Mouse (Mus musculus) forebrain, embryonic 13.5 days (tissue): Measurements from ENCODE around the gene Zfp143. TPM values are rescaled to one million over a fixed set of nuclear protein-coding genes. Genes with fewer than 3 reads are reported as not detected.

ENCODE experiments used
- ATAC-seq: fragments of 200-750 bp; cut with Nextera tagmentation; 2 replicates; pipeline ENCODE4 v1.8.0; 2017
- H3K27ac ChIP-seq: fragments of 300-500 bp; sonication (generic); 2 replicates; pipeline ENCODE4 v1.5.1; 2015; ENCODE audit warnings: inconsistent platforms, mild to moderate bottlenecking, moderate library complexity
- H3K27me3 ChIP-seq: fragments of 300-500 bp; sonication (generic); 2 replicates; pipeline ENCODE4 v1.6.1; 2015; ENCODE audit warnings: mild to moderate bottlenecking, inconsistent platforms
- H3K36me3 ChIP-seq: fragments of 300-500 bp; sonication (generic); 2 replicates; pipeline ENCODE4 v1.6.1; 2015; ENCODE audit warnings: mild to moderate bottlenecking, inconsistent platforms; ENCODE audit not compliant: poor library complexity, severe bottlenecking
- H3K4me1 ChIP-seq: fragments of 300-500 bp; sonication (generic); 2 replicates; pipeline ENCODE4 v1.6.1; 2015; ENCODE audit warnings: inconsistent platforms
- H3K4me2 ChIP-seq: fragments of 300-500 bp; sonication (generic); 2 replicates; pipeline ENCODE4 v1.6.1; 2015; ENCODE audit warnings: inconsistent platforms, mild to moderate bottlenecking, moderate library complexity
- H3K4me3 ChIP-seq: fragments of 300-500 bp; sonication (generic); 2 replicates; pipeline ENCODE4 v1.5.1; 2015; ENCODE audit warnings: mild to moderate bottlenecking, inconsistent platforms
- H3K9ac ChIP-seq: fragments of 300-500 bp; sonication (generic); 2 replicates; pipeline ENCODE4 v1.6.1; 2015; ENCODE audit warnings: mild to moderate bottlenecking, inconsistent platforms
- H3K9me3 ChIP-seq: fragments of 300-500 bp; sonication (generic); replicated peaks from 2 replicates; pipeline ENCODE4 v1.6.1; 2016; ENCODE audit warnings: inconsistent platforms
- WGBS: fragments of 180-500 bp; shearing (Covaris S2); methylation state at CpG from one replicate; pipeline ENCODE4 v1.1.7; 2015; 5-methylcytosine and 5-hydroxymethylcytosine counted together
- polyA plus RNA-seq: library from polyadenylated mRNA; unstranded; fragments of >200 nt; fragmentation: Nextera tagmentation; extraction: Ambion mirVana; gene quantifications from 2 replicates; pipeline ENCODE4 v1.2.1, GENCODE M21; 2015

Zfp143 gene
- polyA plus RNA-seq, 1 experiment from 2014 or later, result 27.2 TPM

DNA sequence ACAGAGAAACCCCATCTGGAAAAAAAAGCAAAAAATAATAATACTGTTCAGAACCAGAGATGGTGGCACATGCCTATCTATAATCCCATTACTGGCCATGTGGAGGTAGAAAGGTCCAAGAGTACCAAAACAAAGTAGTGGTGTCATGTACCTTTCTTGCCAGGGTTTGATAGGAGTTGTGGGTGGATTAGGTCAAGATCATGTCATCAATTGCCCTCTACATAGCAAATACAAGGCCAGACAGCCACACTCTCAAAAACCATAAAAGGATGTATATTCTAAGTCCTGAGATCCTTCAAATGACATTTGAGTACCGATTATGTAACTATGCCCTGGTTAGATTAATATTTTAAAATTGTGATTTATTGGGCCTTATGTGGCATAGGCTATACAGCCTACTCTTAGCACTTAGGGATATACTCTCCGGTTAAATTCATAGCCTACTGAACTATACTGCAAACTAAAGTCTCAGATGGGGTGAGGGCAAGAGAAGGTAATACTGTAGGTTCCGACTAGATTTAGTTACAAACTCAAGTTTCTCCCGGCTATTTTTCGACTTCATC is 830 bp upstream of the Zfp143 start:
- Histone ChIP-seq H3K9ac (peak overlapping the region; percentile 99), H3K4me3 (peak overlapping the region; percentile 91), H3K27me3 (no peaks in the 10 kb centered on the region), H3K4me2 (peak overlapping the region; percentile 75), H3K36me3 (peaks cover 20% of the 10 kb centered on the region), H3K27ac (peak overlapping the region; percentile 99), H3K4me1 (peaks cover 25% of the 10 kb centered on the region), H3K9me3 (no peaks in the 10 kb centered on the region)
- WGBS, result 23% methylated on average over 5 of the region's 5 CpGs
- no peak for ATAC-seq

GRCm38 (mm10) chr7:110060669-110061198 is 283 bp upstream of the Zfp143 start:
- under 1% methylated on average over 26 of the region's 26 CpGs for WGBS
- Histone ChIP-seq H3K4me3 (peak overlapping the region; percentile 91), H3K27me3 (no peaks in the 10 kb centered on the region), H3K27ac (peak overlapping the region; percentile 99), H3K36me3 (peaks cover 17% of the 10 kb centered on the region), H3K4me1 (peaks cover 25% of the 10 kb centered on the region), H3K9ac (peak overlapping the region; percentile 99), H3K9me3 (no peaks in the 10 kb centered on the region), H3K4me2 (peak overlapping the region; percentile 75)
- ATAC-seq, result peak; percentile 24; the same call in 1 of the 2 replicates

- under 1% methylated on average over 47 of the region's 48 CpGs for WGBS
- Histone ChIP-seq H3K27me3 (no peaks in the 10 kb centered on the region), H3K4me2 (peak overlapping the region; percentile 65), H3K36me3 (peaks cover 13% of the 10 kb centered on the region), H3K9me3 (no peaks in the 10 kb centered on the region), H3K4me3 (peak overlapping the region; percentile 67), H3K27ac (peak overlapping the region; percentile 100), H3K9ac (peak overlapping the region; percentile 96), H3K4me1 (peaks cover 25% of the 10 kb centered on the region)
- ATAC-seq, result peak; percentile 75
These were observed 796 bp downstream of the Zfp143 start for GRCm38 (mm10) chr7:110061752-110062273.

GRCm38 (mm10) chr7:110063731-110064130 is 2.7 kb downstream of the Zfp143 start:
- Histone ChIP-seq H3K4me2 (no peak overlapping the region), H3K4me3 (no peak overlapping the region), H3K27ac (no peak overlapping the region), H3K9ac (no peak overlapping the region), H3K4me1 (peaks cover 25% of the 10 kb centered on the region), H3K36me3 (peaks cover 24% of the 10 kb centered on the region), H3K9me3 (no peaks in the 10 kb centered on the region), H3K27me3 (no peaks in the 10 kb centered on the region)
- no peak for ATAC-seq
- WGBS, result 96% methylated on average over 9 of the region's 9 CpGs

- Histone ChIP-seq H3K36me3 (peaks cover 68% of the 10 kb centered on the region), H3K27ac (no peak overlapping the region), H3K27me3 (no peaks in the 10 kb centered on the region), H3K4me1 (no peaks in the 10 kb centered on the region), H3K9me3 (no peaks in the 10 kb centered on the region), H3K4me3 (no peak overlapping the region), H3K4me2 (no peak overlapping the region), H3K9ac (no peak overlapping the region)
- WGBS, result 87% methylated on average over 2 of the region's 2 CpGs
- no peak for ATAC-seq
These were observed 8.1 kb downstream of the Zfp143 start for GRCm38 (mm10) chr7:110069070-110069469.

DNA sequence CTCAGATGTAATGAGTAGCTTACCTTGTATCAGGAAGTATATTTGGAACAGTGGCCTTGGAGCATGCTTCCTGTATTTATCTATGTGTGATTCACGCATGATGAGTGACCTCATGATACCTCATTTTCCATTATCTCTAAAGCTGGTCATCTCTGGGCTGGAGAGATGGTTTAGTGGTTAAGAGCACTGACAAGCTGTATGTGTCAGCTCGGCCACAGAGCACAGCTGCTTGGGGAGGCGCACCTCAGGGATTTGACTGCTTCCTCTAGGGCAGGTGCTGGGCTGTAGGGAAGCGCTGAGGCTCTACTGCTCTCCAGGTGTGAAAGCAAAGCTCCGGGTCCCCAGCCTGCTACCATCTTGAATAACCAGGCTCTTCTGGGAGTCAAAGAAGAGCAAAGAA is 17.2 kb downstream of the Zfp143 start:
- Histone ChIP-seq H3K4me1 (no peaks in the 10 kb centered on the region), H3K36me3 (peaks cover 93% of the 10 kb centered on the region), H3K4me3 (no peak overlapping the region), H3K9me3 (no peaks in the 10 kb centered on the region), H3K4me2 (no peak overlapping the region), H3K9ac (no peak overlapping the region), H3K27ac (no peak overlapping the region), H3K27me3 (no peaks in the 10 kb centered on the region)
- WGBS, result 91% methylated on average over 5 of the region's 5 CpGs
- no peak for ATAC-seq

GRCm38 (mm10) chr7:110083386-110084165 is 22.6 kb downstream of the Zfp143 start:
- Histone ChIP-seq H3K36me3 (peaks cover 99% of the 10 kb centered on the region), H3K9ac (no peak overlapping the region), H3K4me3 (no peak overlapping the region), H3K4me2 (no peak overlapping the region), H3K4me1 (no peaks in the 10 kb centered on the region), H3K27ac (peak overlapping the region; percentile 75), H3K9me3 (no peaks in the 10 kb centered on the region), H3K27me3 (no peaks in the 10 kb centered on the region)
- ATAC-seq, result peak; percentile 78
- 71% methylated on average over 13 of the region's 13 CpGs for WGBS

DNA sequence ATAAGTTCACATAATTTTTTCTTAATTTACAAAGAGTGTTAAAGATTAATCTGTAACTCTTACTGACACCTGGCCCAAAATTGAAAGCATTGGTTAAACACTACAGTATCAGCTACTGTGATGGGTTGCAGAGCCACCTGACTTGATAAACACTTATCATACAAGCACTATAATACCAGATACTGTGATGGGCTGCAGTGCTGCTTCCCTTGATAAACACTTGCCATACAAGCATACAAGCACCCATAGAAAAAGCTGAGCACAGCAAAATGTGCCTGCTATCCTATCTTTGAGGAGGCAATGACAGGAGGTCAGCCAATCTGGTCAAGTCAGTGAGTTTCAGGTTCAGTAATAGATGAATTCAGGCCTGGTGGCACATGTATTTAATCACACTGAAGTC is 24.2 kb downstream of the Zfp143 start:
- no peak for ATAC-seq
- H3K4me2 ChIP-seq, result no peak overlapping the region
- H3K27me3 ChIP-seq, result no peaks in the 10 kb centered on the region
- no peak overlapping the region for H3K27ac ChIP-seq
- H3K9ac ChIP-seq, result no peak overlapping the region
- no peak overlapping the region for H3K4me3 ChIP-seq
- no peaks in the 10 kb centered on the region for H3K9me3 ChIP-seq
- no peaks in the 10 kb centered on the region for H3K4me1 ChIP-seq
- H3K36me3 ChIP-seq, result peaks cover 98% of the 10 kb centered on the region

DNA sequence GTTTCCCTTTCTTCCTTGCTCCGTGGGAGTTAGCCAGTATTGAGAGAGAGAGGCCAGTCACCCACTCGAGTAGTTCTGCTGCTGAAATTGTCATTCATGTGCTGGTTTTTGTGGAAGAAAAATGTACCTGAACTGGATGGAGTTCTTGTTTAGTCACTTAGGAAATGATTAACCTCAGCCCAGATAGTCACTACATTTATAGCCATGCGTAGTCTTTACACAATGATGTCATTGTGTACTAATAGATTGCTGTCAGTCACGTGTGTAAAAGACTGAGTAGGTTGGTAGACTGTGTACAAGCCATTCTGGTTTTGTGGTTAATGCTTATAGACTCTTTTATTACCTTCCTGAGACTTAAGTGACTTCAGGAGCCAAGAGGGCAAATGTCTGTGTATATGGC is 26.9 kb downstream of the Zfp143 start:
- WGBS, result 78% methylated on average over 4 of the region's 4 CpGs
- ATAC-seq, result no peak
- Histone ChIP-seq H3K4me3 (no peak overlapping the region), H3K9me3 (no peaks in the 10 kb centered on the region), H3K27ac (no peak overlapping the region), H3K36me3 (peaks cover 98% of the 10 kb centered on the region), H3K4me1 (peaks cover 7% of the 10 kb centered on the region; the same call in 1 of the 2 replicates), H3K9ac (no peak overlapping the region), H3K27me3 (no peaks in the 10 kb centered on the region), H3K4me2 (no peak overlapping the region)

DNA sequence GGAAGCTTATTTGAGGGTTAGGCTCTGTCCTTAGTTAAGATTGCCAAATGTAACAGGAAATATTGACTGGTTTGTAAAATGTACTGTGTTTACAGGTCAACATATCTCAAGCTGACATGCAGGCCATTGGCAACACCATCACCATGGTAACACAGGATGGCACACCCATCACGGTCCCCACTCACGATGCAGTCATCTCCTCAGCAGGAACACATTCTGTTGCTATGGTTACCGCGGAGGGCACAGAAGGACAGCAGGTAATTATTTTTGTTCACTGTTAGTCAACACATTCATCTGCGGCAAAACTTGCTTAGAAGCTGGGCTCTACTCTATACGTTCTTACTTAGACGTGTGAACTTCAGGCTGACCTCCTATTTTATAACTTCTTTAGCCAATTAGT is 30.7 kb downstream of the Zfp143 start:
- Histone ChIP-seq H3K4me1 (peaks cover 7% of the 10 kb centered on the region; the same call in 1 of the 2 replicates), H3K9me3 (no peaks in the 10 kb centered on the region), H3K27ac (no peak overlapping the region), H3K4me2 (no peak overlapping the region), H3K9ac (no peak overlapping the region), H3K36me3 (peaks cover 95% of the 10 kb centered on the region), H3K27me3 (no peaks in the 10 kb centered on the region), H3K4me3 (no peak overlapping the region)
- 48% methylated on average over 7 of the region's 7 CpGs for WGBS
- 0 out of 2 replicates have a peak, but pooled peaks have one; percentile 33 for ATAC-seq

DNA sequence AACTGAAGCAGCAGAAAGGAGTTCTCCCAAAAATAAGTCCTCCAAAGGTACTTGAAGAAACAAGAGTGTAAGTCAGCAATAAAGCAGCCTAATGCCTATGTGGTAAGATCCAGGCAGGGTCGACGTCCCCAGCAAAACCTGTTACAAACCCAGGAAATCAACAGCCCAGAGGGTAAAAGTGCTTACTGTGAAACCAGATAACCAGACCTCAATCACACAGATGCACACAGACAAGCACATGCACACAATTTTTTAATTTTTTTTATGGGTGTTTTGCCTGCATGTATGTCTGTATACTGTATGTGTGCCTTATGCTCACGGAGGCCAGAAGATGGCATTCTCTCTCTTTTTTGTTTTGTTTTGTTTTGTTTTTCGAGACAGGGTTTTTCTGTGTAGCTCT is 35.3 kb downstream of the Zfp143 start:
- ATAC-seq, result no peak
- peaks cover 6% of the 10 kb centered on the region; the same call in 1 of the 2 replicates for H3K4me1 ChIP-seq
- H3K36me3 ChIP-seq, result peaks cover 54% of the 10 kb centered on the region
- H3K9me3 ChIP-seq, result no peaks in the 10 kb centered on the region
- H3K9ac ChIP-seq, result no peak overlapping the region
- no peaks in the 10 kb centered on the region for H3K27me3 ChIP-seq
- H3K4me2 ChIP-seq, result no peak overlapping the region
- no peak overlapping the region for H3K4me3 ChIP-seq
- H3K27ac ChIP-seq, result no peak overlapping the region
- WGBS, result 90% methylated on average over 4 of the region's 4 CpGs

DNA sequence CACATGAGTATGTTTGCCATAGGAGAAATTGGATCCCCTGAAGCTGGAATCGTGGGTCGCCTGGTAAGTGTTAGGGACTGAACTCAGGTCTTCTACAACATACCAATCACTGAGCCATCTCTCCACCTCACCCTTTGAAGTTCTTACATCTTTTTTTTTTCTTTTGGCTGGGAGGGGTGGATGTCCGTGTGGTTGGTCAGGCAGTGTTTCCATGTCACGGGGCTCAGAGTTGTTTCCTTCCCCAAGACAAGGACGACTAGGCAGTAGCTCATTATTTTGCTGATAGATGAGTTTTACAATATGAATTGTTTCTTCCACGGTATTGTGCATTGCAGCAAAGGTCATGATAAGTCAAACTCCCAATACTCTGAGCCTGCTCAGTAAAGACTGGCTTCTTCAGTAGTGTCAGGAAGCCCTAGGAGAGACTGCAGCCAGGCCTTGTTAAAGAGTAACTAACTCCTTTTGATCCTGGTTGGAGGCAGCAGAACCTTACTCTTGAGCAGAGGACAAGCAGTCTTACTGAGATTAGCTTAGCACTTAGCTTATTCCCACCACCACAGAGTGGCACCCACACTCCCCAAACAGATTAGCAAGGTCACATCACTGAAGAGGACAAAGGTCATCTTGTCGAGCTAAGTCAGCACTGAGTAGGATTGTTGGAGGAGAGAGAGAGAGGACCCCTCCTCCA is 36.2 kb downstream of the Zfp143 start:
- Histone ChIP-seq H3K27ac (no peak overlapping the region), H3K4me3 (no peak overlapping the region), H3K4me2 (no peak overlapping the region), H3K9ac (no peak overlapping the region), H3K9me3 (no peaks in the 10 kb centered on the region), H3K4me1 (no peaks in the 10 kb centered on the region), H3K36me3 (peaks cover 45% of the 10 kb centered on the region), H3K27me3 (no peaks in the 10 kb centered on the region)
- 80% methylated on average over 7 of the region's 7 CpGs for WGBS
- ATAC-seq, result no peak
